Mouse (Mus musculus): ENCODE results near the gene Cbx3. TPM values are rescaled to one million over a fixed set of nuclear protein-coding genes. Genes with fewer than 3 reads are reported as not detected.

Cbx3 gene
- 333 and 340 TPM in 2 replicates for polyA plus RNA-seq (2014; fragmentation: Nextera tagmentation; extraction: Ambion mirVana)

- Histone ChIP-seq H3K36me3 (ENCODE audit: control insufficient read depth, insufficient read depth, low read length) (peaks cover 61% of the 10 kb centered on the region), H3K4me2 (ENCODE audit: low read length) (peak within 1 kb of the TSS; percentile 70), H3K27ac (replicated peaks in 1 of 2; ENCODE audit: control insufficient read depth in 1 of 2, insufficient read depth in 1 of 2, low read depth in 2 of 2, low read length in 2 of 2) (peak within 1 kb of the TSS; percentile 100), H3K9me3 (ENCODE audit: control insufficient read depth, low read length) (no peaks in the 10 kb centered on the region), H3K9ac (ENCODE audit: low read length) (peak within 1 kb of the TSS; percentile 100), H3K27me3 (ENCODE audit: control insufficient read depth, insufficient read depth, low read length) (no peaks in the 10 kb centered on the region), H3K4me3 (ENCODE audit: control insufficient read depth in 1 of 2, insufficient read depth in 1 of 2, low read depth in 1 of 2, low read length in 2 of 2) (peak within 1 kb of the TSS; percentile 71 to 92), H3K4me1 (ENCODE audit: control insufficient read depth in 2 of 2, insufficient read depth in 2 of 2, low read length in 2 of 2) (peaks cover 2 to 32% of the 10 kb centered on the region in 2 experiments)
- WGBS: under 1% methylated on average over 88 of the region's 99 CpGs
- peak; percentile 85 for ATAC-seq (ENCODE audit: insufficient number of reproducible peaks, insufficient read depth, low FRiP score, low read depth)
Measured at GRCm38 (mm10) chr6:51470311-51471178, at the start of gene Cbx3. Cbx3 (plus strand) TSS chr6:51470360.

GRCm38 (mm10) chr6:51423466-51424122 lies 46.6 kb upstream of the Cbx3 start:
- H3K4me2 ChIP-seq (ENCODE audit: low read length): no peak overlapping the region
- WGBS: 40% methylated on average over 11 of the region's 11 CpGs

GRCm38 (mm10) chr6:51424537-51424936 lies 45.6 kb upstream of the Cbx3 start:
- H3K36me3 ChIP-seq (ENCODE audit: control insufficient read depth, insufficient read depth, low read length): no peaks in the 10 kb centered on the region
- ATAC-seq (ENCODE audit: insufficient number of reproducible peaks, insufficient read depth, low FRiP score, low read depth): no peak
- no peak overlapping the region for H3K4me2 ChIP-seq (ENCODE audit: low read length)
- 0 out of 2 replicates have a peak, but pooled peaks cover 3% of the 10 kb centered on the region for H3K9me3 ChIP-seq (ENCODE audit: control insufficient read depth, low read length)
- no peak overlapping the region for H3K27ac ChIP-seq (replicated peaks in 1 of 2; ENCODE audit: control insufficient read depth in 1 of 2, insufficient read depth in 1 of 2, low read depth in 2 of 2, low read length in 2 of 2)
- 79% methylated on average over 2 of the region's 2 CpGs for WGBS
- no peaks in the 10 kb centered on the region for H3K27me3 ChIP-seq (ENCODE audit: control insufficient read depth, insufficient read depth, low read length)
- H3K4me1 ChIP-seq (ENCODE audit: control insufficient read depth in 2 of 2, insufficient read depth in 2 of 2, low read length in 2 of 2): no peaks in the 10 kb centered on the region
- H3K4me3 ChIP-seq (ENCODE audit: control insufficient read depth in 1 of 2, insufficient read depth in 1 of 2, low read depth in 1 of 2, low read length in 2 of 2): no peak overlapping the region
- no peak overlapping the region for H3K9ac ChIP-seq (ENCODE audit: low read length)

More at GRCm38 (mm10) chr6:51423466-51424122, 46.6 kb upstream of the Cbx3 start:
- Histone ChIP-seq H3K27me3 (ENCODE audit: control insufficient read depth, insufficient read depth, low read length) (no peaks in the 10 kb centered on the region), H3K4me3 (ENCODE audit: control insufficient read depth in 1 of 2, insufficient read depth in 1 of 2, low read depth in 1 of 2, low read length in 2 of 2) (no peak overlapping the region), H3K4me1 (ENCODE audit: control insufficient read depth in 2 of 2, insufficient read depth in 2 of 2, low read length in 2 of 2) (no peaks in the 10 kb centered on the region), H3K36me3 (ENCODE audit: control insufficient read depth, insufficient read depth, low read length) (no peaks in the 10 kb centered on the region), H3K9ac (ENCODE audit: low read length) (no peak overlapping the region), H3K9me3 (ENCODE audit: control insufficient read depth, low read length) (0 out of 2 replicates have a peak, but pooled peaks cover 3% of the 10 kb centered on the region), H3K27ac (replicated peaks in 1 of 2; ENCODE audit: control insufficient read depth in 1 of 2, insufficient read depth in 1 of 2, low read depth in 2 of 2, low read length in 2 of 2) (no peak overlapping the region)
- no peak for ATAC-seq (ENCODE audit: insufficient number of reproducible peaks, insufficient read depth, low FRiP score, low read depth)

GRCm38 (mm10) chr6:51432535-51433397 lies 37.4 kb upstream of the Cbx3 start, which contains the start of gene Nfe2l3:
Nfe2l3 (plus strand) TSS chr6:51432670.
- Histone ChIP-seq H3K4me3 (ENCODE audit: control insufficient read depth in 1 of 2, insufficient read depth in 1 of 2, low read depth in 1 of 2, low read length in 2 of 2) (peak within 1 kb of the TSS; percentile 66 to 79), H3K9me3 (ENCODE audit: control insufficient read depth, low read length) (no peaks in the 10 kb centered on the region), H3K4me1 (ENCODE audit: control insufficient read depth in 2 of 2, insufficient read depth in 2 of 2, low read length in 2 of 2) (peaks cover 12 to 19% of the 10 kb centered on the region in 2 experiments), H3K27ac (replicated peaks in 1 of 2; ENCODE audit: control insufficient read depth in 1 of 2, insufficient read depth in 1 of 2, low read depth in 2 of 2, low read length in 2 of 2) (no peak within 1 kb of the TSS), H3K27me3 (ENCODE audit: control insufficient read depth, insufficient read depth, low read length) (0 out of 2 replicates have a peak, but pooled peaks cover 15% of the 10 kb centered on the region), H3K4me2 (ENCODE audit: low read length) (peak within 1 kb of the TSS; percentile 91), H3K9ac (ENCODE audit: low read length) (peak within 1 kb of the TSS; percentile 79), H3K36me3 (ENCODE audit: control insufficient read depth, insufficient read depth, low read length) (no peaks in the 10 kb centered on the region)
- under 1% methylated on average over 71 of the region's 74 CpGs for WGBS
- peak; percentile 79 for ATAC-seq (ENCODE audit: insufficient number of reproducible peaks, insufficient read depth, low FRiP score, low read depth)

GRCm38 (mm10) chr6:51434270-51434669 lies 35.9 kb upstream of the Cbx3 start:
- no peaks in the 10 kb centered on the region for H3K36me3 ChIP-seq (ENCODE audit: control insufficient read depth, insufficient read depth, low read length)
- no peaks in the 10 kb centered on the region for H3K9me3 ChIP-seq (ENCODE audit: control insufficient read depth, low read length)
- no peak overlapping the region for H3K4me3 ChIP-seq (ENCODE audit: control insufficient read depth in 1 of 2, insufficient read depth in 1 of 2, low read depth in 1 of 2, low read length in 2 of 2)
- H3K27ac ChIP-seq (replicated peaks in 1 of 2; ENCODE audit: control insufficient read depth in 1 of 2, insufficient read depth in 1 of 2, low read depth in 2 of 2, low read length in 2 of 2): no peak overlapping the region
- 0 out of 2 replicates have a peak overlapping the region, but pooled peaks have one; percentile 91 for H3K4me2 ChIP-seq (ENCODE audit: low read length)
- no peak for ATAC-seq (ENCODE audit: insufficient number of reproducible peaks, insufficient read depth, low FRiP score, low read depth)
- peaks cover 25 to 34% of the 10 kb centered on the region in 2 experiments for H3K4me1 ChIP-seq (ENCODE audit: control insufficient read depth in 2 of 2, insufficient read depth in 2 of 2, low read length in 2 of 2)
- WGBS: 47% methylated on average over 7 of the region's 7 CpGs
- H3K9ac ChIP-seq (ENCODE audit: low read length): no peak overlapping the region
- H3K27me3 ChIP-seq (ENCODE audit: control insufficient read depth, insufficient read depth, low read length): 0 out of 2 replicates have a peak, but pooled peaks cover 15% of the 10 kb centered on the region

- Histone ChIP-seq H3K4me1 (ENCODE audit: control insufficient read depth in 2 of 2, insufficient read depth in 2 of 2, low read length in 2 of 2) (peaks cover 29 to 30% of the 10 kb centered on the region in 2 experiments), H3K27ac (replicated peaks in 1 of 2; ENCODE audit: control insufficient read depth in 1 of 2, insufficient read depth in 1 of 2, low read depth in 2 of 2, low read length in 2 of 2) (peak overlapping the region; percentile 87 to 88), H3K36me3 (ENCODE audit: control insufficient read depth, insufficient read depth, low read length) (no peaks in the 10 kb centered on the region), H3K4me3 (ENCODE audit: control insufficient read depth in 1 of 2, insufficient read depth in 1 of 2, low read depth in 1 of 2, low read length in 2 of 2) (no peak overlapping the region), H3K9ac (ENCODE audit: low read length) (peak overlapping the region; percentile 6; the same call in 1 of the 2 replicates), H3K9me3 (ENCODE audit: control insufficient read depth, low read length) (no peaks in the 10 kb centered on the region), H3K27me3 (ENCODE audit: control insufficient read depth, insufficient read depth, low read length) (0 out of 2 replicates have a peak, but pooled peaks cover 9% of the 10 kb centered on the region), H3K4me2 (ENCODE audit: low read length) (peak overlapping the region; percentile 39)
- WGBS: 17% methylated on average over 4 of the region's 4 CpGs
- peak; percentile 60 for ATAC-seq (ENCODE audit: insufficient number of reproducible peaks, insufficient read depth, low FRiP score, low read depth)
Measured at GRCm38 (mm10) chr6:51437665-51438064, 32.5 kb upstream of the Cbx3 start.

Data from heart, embryonic 14.5 days (tissue).